ENCODE assay signal across 9 mouse cellular contexts in the genomic region with DNA sequence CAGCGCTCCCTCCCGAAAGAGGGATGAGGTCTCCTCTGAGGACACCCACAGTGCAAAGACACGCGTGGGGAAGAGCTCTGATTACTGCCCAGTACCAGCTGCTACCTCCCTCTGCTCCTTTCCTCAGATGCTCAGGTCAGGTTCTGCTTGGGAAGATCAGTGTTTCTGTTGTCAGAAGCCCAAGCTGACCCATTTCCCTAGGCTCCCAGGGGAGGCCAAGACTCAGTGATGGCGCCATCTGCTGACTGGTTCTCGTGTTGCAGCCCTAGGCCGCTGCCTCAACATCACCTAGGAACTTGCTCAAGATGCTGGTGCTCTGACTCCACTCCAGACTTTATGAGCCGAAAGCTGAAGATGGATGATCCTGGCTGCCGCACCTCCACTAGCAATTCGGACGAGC. TPM values are rescaled to one million over a fixed set of nuclear protein-coding genes. Genes with fewer than 3 reads are reported as not detected.
DNase-seq lines count a peak whose midpoint lies in the region; ATAC-seq and TF ChIP-seq lines count a peak whose summit lies in the region.
"Had no signal": no experiment of that assay in that cellular context is flagged by ENCODE, and none has a peak within 500 bp of the region (broad histone marks: within the 10 kb centered on the region; RNA-seq: fewer than 3 reads in every experiment).

No protein-coding gene starts in this region.

- no peak overlapping the region for H3K4me2 ChIP-seq in heart, embryonic 12.5 days
- H3K4me2 ChIP-seq in intestine, embryonic 15.5 days (replicated peaks), result no peak overlapping the region

- H3K4me1 ChIP-seq in heart, embryonic 12.5 days (replicated peaks), result no peaks in the 10 kb centered on the region
- peaks cover 13% of the 10 kb centered on the region; the same call in 1 of the 2 replicates for H3K4me1 ChIP-seq in cerebellum, adult 2 months (ENCODE audit: control insufficient read depth, insufficient read depth, low read length)
- H3K4me1 ChIP-seq in intestine, embryonic 15.5 days (replicated peaks), result no peaks in the 10 kb centered on the region

- peak; percentile 98 for TF ChIP-seq CTCF in cerebellum, adult 2 months (IDR thresholded peaks at IDR 0.05; ENCODE audit: borderline replicate concordance, insufficient read depth, low read depth, low read length)

- no peaks in the 10 kb centered on the region for H3K27me3 ChIP-seq in heart, embryonic 12.5 days (replicated peaks)
- H3K27me3 ChIP-seq in cerebellum, adult 2 months (ENCODE audit: control insufficient read depth, insufficient read depth, low read length), result no peaks in the 10 kb centered on the region
- no peaks in the 10 kb centered on the region for H3K27me3 ChIP-seq in intestine, embryonic 15.5 days (replicated peaks)
- H3K27me3 ChIP-seq in splenic B cell, adult 2 months (ENCODE audit: control insufficient read depth, insufficient read depth, low read length, poor library complexity, severe bottlenecking), result no peaks in the 10 kb centered on the region

- no peak overlapping the region for H3K9ac ChIP-seq in heart, embryonic 12.5 days
- no peak overlapping the region for H3K9ac ChIP-seq in intestine, embryonic 15.5 days

- intact Hi-C loops in left cerebral cortex, postnatal 10 days (cut with DNase I), result loop anchor here (2.0 to 5.0 kb wide), 2 partner anchors 131 to 169 kb away; no protein-coding TSS in a partner anchor

- 0 out of 2 replicates have a peak, but pooled peaks cover 2% of the 10 kb centered on the region for H3K9me3 ChIP-seq in heart, embryonic 12.5 days (replicated peaks)
- no peaks in the 10 kb centered on the region for H3K9me3 ChIP-seq in intestine, embryonic 15.5 days

- no peak overlapping the region for H3K4me3 ChIP-seq in heart, embryonic 12.5 days
- H3K4me3 ChIP-seq in cerebellum, adult 2 months (replicated peaks; ENCODE audit: insufficient read depth, low read depth, low read length), result peak overlapping the region; percentile 6
- H3K4me3 ChIP-seq in intestine, embryonic 15.5 days (replicated peaks), result no peak overlapping the region

- no peak for ATAC-seq in heart, embryonic 12.5 days (ENCODE audit: insufficient number of reproducible peaks, low FRiP score)
- ATAC-seq in intestine, embryonic 15.5 days, result 0 out of 2 replicates have a peak, but pooled peaks have one; percentile 12

- no peaks in the 10 kb centered on the region for H3K36me3 ChIP-seq in heart, embryonic 12.5 days
- H3K36me3 ChIP-seq in intestine, embryonic 15.5 days, result no peaks in the 10 kb centered on the region
- no peaks in the 10 kb centered on the region for H3K36me3 ChIP-seq in splenic B cell, adult 2 months (ENCODE audit: control insufficient read depth, insufficient read depth, low read length, poor library complexity, severe bottlenecking)
- H3K36me3 ChIP-seq: G1E had no signal

- 50% methylated on average over 11 of the region's 11 CpGs for WGBS in heart, embryonic 12.5 days
- WGBS in cerebellum, adult 2 months, result 24% methylated on average over 11 of the region's 11 CpGs
- 51% methylated on average over 11 of the region's 11 CpGs for WGBS in intestine, embryonic 15.5 days

- no peak overlapping the region for H3K27ac ChIP-seq in heart, embryonic 12.5 days (ENCODE audit: poor library complexity, severe bottlenecking)
- H3K27ac ChIP-seq in cerebellum, adult 2 months (ENCODE audit: insufficient read depth, low read length), result peak overlapping the region; percentile 61
- H3K27ac ChIP-seq in intestine, embryonic 15.5 days, result no peak overlapping the region

- TF ChIP-seq POLR2A in cerebellum, adult 2 months (IDR thresholded peaks at IDR 0.05; ENCODE audit: borderline replicate concordance, insufficient read depth, low read length), result peak; percentile 41; the same call in 1 of the 2 replicates

- DNase-seq in heart, adult 11 months, result peak; percentile 96
- peak; percentile 88 to 95 for DNase-seq in cerebellum, adult 2 months
- DNase-seq in frontal cortex, postnatal 10 days (ENCODE audit: low spot score in 2 of 2), result peak; percentile 50 to 69
- DNase-seq in left cerebral cortex, postnatal 10 days (ENCODE audit: extremely low spot score in 1 of 2, low spot score in 2 of 2), result peak; percentile 60 to 75
- DNase-seq in natural killer cell, adult 2 months (ENCODE audit: low spot score in 2 of 2), result peak; percentile 28 to 52
- peak; percentile 69 for DNase-seq in splenic B cell, adult 2 months (ENCODE audit: low read depth, low spot score)

RNA-seq across cellular contexts. Expression of a gene that starts 52.4 kb away (rescaled TPM):
- 7.9 and 10.5 TPM in 2 replicates for polyA plus RNA-seq in heart, embryonic 12.5 days (2016; fragmentation: Nextera tagmentation; extraction: Ambion mirVana)
- polyA plus RNA-seq in cerebellum, adult 2 months (2012; rRNA removed), result 188 and 204 TPM in 2 replicates
- 3.0 and 3.9 TPM in 2 replicates for polyA plus RNA-seq in intestine, embryonic 15.5 days (2015; fragmentation: Nextera tagmentation; extraction: Ambion mirVana)
- total RNA-seq in left cerebral cortex, postnatal 10 days (2021), result 100 to 1,000 TPM; 128 to 136 TPM
- polyA plus RNA-seq: G1E had no signal

Comparison
In these comparisons a context has a peak if more than half of its experiments do, and no peak if none do; other contexts are left out.
1. DNase-seq: peak in every context shown above with its lines; median percentile 96 in heart, adult 11 months; 92 in cerebellum, adult 2 months; 69 in splenic B cell, adult 2 months; 68 in left cerebral cortex, postnatal 10 days; 60 in frontal cortex, postnatal 10 days; 40 in natural killer cell, adult 2 months.
2. RNA of a gene that starts 52.4 kb away (polyA plus RNA-seq): 188 to 204 TPM in cerebellum, adult 2 months; 7.9 to 10.5 TPM in heart, embryonic 12.5 days and 3.0 to 3.9 TPM in intestine, embryonic 15.5 days; every median in the first group is over 10 times any median in the second.